Mouse (Mus musculus) midbrain, embryonic 10.5 days (tissue): Measurements from ENCODE around the gene Thy1. TPM values are rescaled to one million over a fixed set of nuclear protein-coding genes. Genes with fewer than 3 reads are reported as not detected.

ENCODE experiments used
- DNase-seq: peaks from one replicate; pipeline ENCODE4 v3.0.0-alpha.2; 2017; ENCODE audit warnings: low spot score
- H3K27ac ChIP-seq: fragments of 300-500 bp; sonication (generic); replicated peaks from 2 replicates; pipeline ENCODE4 v1.5.1; 2016; ENCODE audit warnings: mild to moderate bottlenecking
- H3K27me3 ChIP-seq: fragments of 300-500 bp; sonication (generic); 2 replicates; pipeline ENCODE4 v1.6.1; 2016; ENCODE audit warnings: low read depth, mild to moderate bottlenecking; ENCODE audit not compliant: poor library complexity, severe bottlenecking
- H3K36me3 ChIP-seq: fragments of 300-500 bp; sonication (generic); 2 replicates; pipeline ENCODE4 v1.6.1; 2016; ENCODE audit warnings: mild to moderate bottlenecking, moderate library complexity
- H3K4me1 ChIP-seq: fragments of 300-500 bp; sonication (generic); 2 replicates; pipeline ENCODE4 v1.6.1; 2016
- H3K4me3 ChIP-seq: fragments of 300-500 bp; sonication (generic); 2 replicates; pipeline ENCODE4 v1.5.1; 2016; ENCODE audit warnings: mild to moderate bottlenecking, moderate library complexity
- H3K9me3 ChIP-seq: fragments of 300-500 bp; sonication (generic); replicated peaks from 2 replicates; pipeline ENCODE4 v1.6.1; 2016; ENCODE audit warnings: mild to moderate bottlenecking
- WGBS: fragments of 180-500 bp; shearing (Covaris S2); methylation state at CpG from one replicate; pipeline ENCODE4 v1.1.7; 2016; 5-methylcytosine and 5-hydroxymethylcytosine counted together
- polyA plus RNA-seq: library from polyadenylated mRNA; unstranded; fragments of >200 nt; fragmentation: Nextera tagmentation; extraction: Ambion mirVana; gene quantifications from 2 replicates; pipeline ENCODE4 v1.2.1, GENCODE M21; 2016

Gene Thy1
- polyA plus RNA-seq, 1 experiment from 2014 or later, result not detected

GRCm38 (mm10) chr9:44053936-44054335 lies 10.8 kb downstream of the Thy1 start:
- Histone ChIP-seq H3K9me3 (no peaks in the 10 kb centered on the region; the same call in 1 of the 2 replicates), H3K4me1 (no peaks in the 10 kb centered on the region), H3K36me3 (no peaks in the 10 kb centered on the region), H3K27me3 (no peaks in the 10 kb centered on the region), H3K4me3 (no peak overlapping the region), H3K27ac (no peak overlapping the region)
- WGBS, result 70% methylated on average over 1 of the region's 1 CpGs
- DNase-seq, result no peak

DNA sequence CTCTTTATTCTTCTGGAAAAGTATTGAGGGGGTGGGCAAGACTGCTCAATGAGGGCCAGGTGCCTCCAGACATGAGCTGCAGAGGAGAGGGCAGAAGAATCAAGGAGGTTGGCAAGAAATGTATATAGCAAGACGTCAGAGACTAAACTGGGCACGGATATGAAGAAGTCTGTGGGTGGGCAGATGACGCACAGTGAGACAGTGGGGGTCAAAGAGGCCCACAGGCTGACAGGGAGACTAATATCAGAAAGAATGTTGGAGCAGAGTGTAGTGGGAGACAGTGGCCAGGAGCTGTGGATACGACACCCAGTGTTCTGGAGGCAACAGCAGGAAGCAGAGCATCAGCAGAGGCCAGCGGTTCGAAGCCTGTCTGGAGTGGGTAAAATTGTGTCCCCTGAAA lies 15.4 kb downstream of the Thy1 start:
- no peak overlapping the region for H3K27ac ChIP-seq
- DNase-seq, result no peak
- no peaks in the 10 kb centered on the region for H3K36me3 ChIP-seq
- H3K9me3 ChIP-seq, result no peaks in the 10 kb centered on the region; the same call in 1 of the 2 replicates
- H3K4me3 ChIP-seq, result no peak overlapping the region
- 84% methylated on average over 6 of the region's 6 CpGs for WGBS
- no peaks in the 10 kb centered on the region for H3K4me1 ChIP-seq
- no peaks in the 10 kb centered on the region for H3K27me3 ChIP-seq

GRCm38 (mm10) chr9:44065177-44065576 lies 22.0 kb downstream of the Thy1 start:
- no peaks in the 10 kb centered on the region for H3K9me3 ChIP-seq
- DNase-seq, result no peak
- no peaks in the 10 kb centered on the region for H3K36me3 ChIP-seq
- peaks cover 25% of the 10 kb centered on the region for H3K27me3 ChIP-seq
- WGBS, result 39% methylated on average over 1 of the region's 1 CpGs
- no peak overlapping the region for H3K4me3 ChIP-seq
- no peak overlapping the region for H3K27ac ChIP-seq
- H3K4me1 ChIP-seq, result peaks cover 33% of the 10 kb centered on the region

DNA sequence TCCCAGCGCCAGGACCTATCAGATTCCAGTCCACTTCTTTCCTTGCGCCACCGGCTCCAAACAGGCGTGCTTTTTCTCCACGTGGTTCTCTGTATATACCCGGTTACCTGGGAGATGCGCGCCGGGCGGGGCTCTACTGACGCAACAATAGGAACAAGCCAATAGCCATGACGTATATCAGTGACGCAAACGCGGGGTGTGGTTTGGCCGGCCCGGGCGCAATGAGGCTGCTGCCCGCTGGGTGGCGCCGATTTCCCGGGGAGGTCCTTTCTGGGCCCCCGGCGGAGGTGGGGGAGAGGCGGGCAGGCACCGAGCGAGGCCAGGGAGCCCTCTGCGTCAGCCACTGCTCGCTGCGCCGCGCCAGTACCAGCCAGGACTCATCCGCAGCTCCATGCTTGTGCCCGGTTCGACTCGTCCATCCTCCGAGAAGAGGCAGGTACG lies 23.6 kb downstream of the Thy1 start, which contains the start of gene Usp2:
Gene Usp2, plus strand, starts transcription at position 237 of the 441 bp plus-strand sequence.
- Histone ChIP-seq H3K27ac (peak within 1 kb of the TSS; percentile 62), H3K4me1 (peaks cover 50% of the 10 kb centered on the region), H3K4me3 (peak within 1 kb of the TSS; percentile 57), H3K27me3 (peaks cover 35% of the 10 kb centered on the region), H3K9me3 (no peaks in the 10 kb centered on the region), H3K36me3 (no peaks in the 10 kb centered on the region)
- WGBS, result 0% methylated on average over 38 of the region's 38 CpGs
- DNase-seq, result peak; percentile 99

DNA sequence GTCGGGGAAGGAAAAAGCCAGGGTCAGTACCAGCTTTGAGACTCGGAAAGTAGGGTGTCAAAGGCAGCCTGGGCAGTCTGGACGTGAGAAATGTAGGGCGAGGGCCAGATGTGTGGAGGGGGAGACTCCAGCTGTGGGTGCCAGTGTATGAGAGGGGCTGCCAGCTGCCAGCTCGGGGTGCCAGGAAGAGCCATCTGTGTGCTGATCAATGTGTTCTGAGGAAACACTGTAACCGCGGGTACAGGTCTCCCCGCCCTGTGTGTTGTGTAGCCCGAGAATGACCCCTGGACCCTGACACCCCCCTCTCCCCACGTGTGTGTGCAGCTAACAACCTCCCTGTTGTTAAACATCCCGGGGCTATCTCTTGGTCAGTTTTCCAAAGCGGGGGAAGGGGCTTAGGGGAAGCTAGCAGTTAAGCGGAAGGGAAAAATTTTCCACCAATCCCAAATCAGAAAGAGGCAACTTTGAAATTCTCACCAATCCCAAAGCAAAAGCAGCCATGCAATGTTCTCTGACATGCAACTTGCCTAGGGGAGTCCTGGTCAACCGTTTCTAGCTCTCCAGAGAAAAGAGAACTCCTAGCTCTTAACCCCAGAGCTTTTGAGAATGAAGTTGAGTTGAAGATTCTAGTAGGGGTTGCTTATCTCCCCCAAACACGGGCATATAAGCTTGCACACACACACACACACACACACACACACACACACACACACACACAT lies 24.2 kb downstream of the Thy1 start:
- Histone ChIP-seq H3K27ac (peak overlapping the region; percentile 62), H3K4me1 (peaks cover 56% of the 10 kb centered on the region), H3K36me3 (no peaks in the 10 kb centered on the region), H3K27me3 (peaks cover 35% of the 10 kb centered on the region), H3K9me3 (no peaks in the 10 kb centered on the region), H3K4me3 (peak overlapping the region; percentile 57)
- whole genome bisulfite sequencing, result 8% methylated on average over 15 of the region's 15 CpGs
- DNase-seq, result no peak

- DNase-seq, result no peak
- Histone ChIP-seq H3K27ac (no peak overlapping the region), H3K4me3 (no peak overlapping the region), H3K9me3 (no peaks in the 10 kb centered on the region), H3K36me3 (no peaks in the 10 kb centered on the region), H3K27me3 (peaks cover 35% of the 10 kb centered on the region), H3K4me1 (peaks cover 61% of the 10 kb centered on the region)
- WGBS, result 86% methylated on average over 6 of the region's 6 CpGs
Observed at GRCm38 (mm10) chr9:44067960-44068330, 24.8 kb downstream of the Thy1 start.

- DNase-seq, result no peak
- H3K27me3 ChIP-seq, result peaks cover 36% of the 10 kb centered on the region
- H3K4me3 ChIP-seq, result no peak overlapping the region
- no peaks in the 10 kb centered on the region for H3K9me3 ChIP-seq
- H3K4me1 ChIP-seq, result peaks cover 74% of the 10 kb centered on the region
- 22% methylated on average over 7 of the region's 7 CpGs for whole genome bisulfite sequencing
- 0 out of 2 replicates have a peak overlapping the region, but pooled peaks have one; percentile 33 for H3K27ac ChIP-seq
- no peaks in the 10 kb centered on the region for H3K36me3 ChIP-seq
Observed at GRCm38 (mm10) chr9:44069252-44069651, 26.1 kb downstream of the Thy1 start.

DNA sequence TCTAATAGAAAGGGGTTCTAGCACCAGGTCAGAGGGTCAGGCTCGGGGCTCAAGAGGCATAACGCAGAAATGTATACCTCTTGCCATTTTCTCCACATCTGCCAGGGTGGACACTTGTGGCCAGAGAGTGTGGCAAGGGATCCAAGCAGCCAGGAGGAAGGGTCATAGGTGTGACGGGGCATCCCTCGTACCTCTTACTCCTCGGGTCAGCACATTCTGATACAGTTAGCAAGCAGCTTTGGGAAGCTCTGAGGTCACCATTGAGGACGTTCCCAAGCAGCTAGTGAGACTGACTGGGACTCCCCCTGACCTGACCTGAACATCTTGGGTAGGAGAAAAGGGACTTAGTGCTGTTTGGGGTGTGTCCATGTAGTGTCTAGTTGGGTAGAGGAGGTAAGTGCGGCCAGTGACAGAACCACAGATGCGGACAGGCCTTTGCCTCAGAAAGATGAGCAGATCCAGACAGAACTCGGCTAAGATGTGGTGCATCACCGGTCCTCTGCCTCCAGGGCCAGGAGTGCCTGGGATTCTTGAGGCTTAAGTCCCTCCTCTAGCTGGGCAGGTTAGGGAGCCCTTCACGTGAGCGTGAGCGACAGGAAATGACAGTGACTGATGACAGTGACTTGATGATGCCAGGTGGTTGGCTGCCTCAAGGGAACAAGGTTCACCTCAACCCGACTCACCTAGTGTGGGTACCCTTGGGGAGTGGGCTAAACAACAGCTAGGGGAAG lies 27.1 kb downstream of the Thy1 start:
- Histone ChIP-seq H3K27ac (peak overlapping the region; percentile 77), H3K9me3 (no peaks in the 10 kb centered on the region), H3K36me3 (no peaks in the 10 kb centered on the region), H3K27me3 (peaks cover 46% of the 10 kb centered on the region), H3K4me3 (no peak overlapping the region), H3K4me1 (peaks cover 84% of the 10 kb centered on the region)
- 78% methylated on average over 14 of the region's 14 CpGs for WGBS
- DNase-seq, result no peak

DNA sequence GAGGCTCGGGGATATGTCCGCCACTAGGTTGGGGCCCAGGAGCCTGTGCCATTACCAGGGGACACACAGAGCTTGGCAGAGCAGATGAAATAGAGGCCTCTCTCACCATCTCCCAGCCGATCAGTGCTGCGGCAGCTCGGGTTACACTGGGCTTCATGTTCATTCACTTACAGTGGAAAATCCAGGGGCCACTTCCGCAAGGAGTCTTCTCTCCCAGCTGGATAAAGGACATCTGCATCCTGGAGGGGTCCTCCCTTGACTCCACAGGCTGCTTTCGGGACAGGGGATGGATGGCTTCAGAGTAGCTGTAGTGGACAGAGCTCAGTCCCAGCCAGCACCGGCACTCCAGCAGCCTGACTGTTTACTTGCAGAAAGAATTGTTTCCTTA lies 27.7 kb downstream of the Thy1 start:
- no peak overlapping the region for H3K4me3 ChIP-seq
- DNase-seq, result no peak
- 50% methylated on average over 8 of the region's 8 CpGs for WGBS
- peak overlapping the region; percentile 77 for H3K27ac ChIP-seq
- peaks cover 51% of the 10 kb centered on the region for H3K27me3 ChIP-seq
- H3K36me3 ChIP-seq, result 0 out of 2 replicates have a peak, but pooled peaks cover under 1% of the 10 kb centered on the region
- H3K9me3 ChIP-seq, result no peaks in the 10 kb centered on the region
- H3K4me1 ChIP-seq, result peaks cover 89% of the 10 kb centered on the region

GRCm38 (mm10) chr9:44071914-44072598 lies 28.9 kb downstream of the Thy1 start:
- Histone ChIP-seq H3K27ac (peak overlapping the region; percentile 87), H3K27me3 (peaks cover 58% of the 10 kb centered on the region), H3K36me3 (0 out of 2 replicates have a peak, but pooled peaks cover 3% of the 10 kb centered on the region), H3K4me1 (peaks cover 92% of the 10 kb centered on the region), H3K9me3 (no peaks in the 10 kb centered on the region), H3K4me3 (peak overlapping the region; percentile 41)
- WGBS, result 25% methylated on average over 11 of the region's 11 CpGs
- DNase-seq, result peak; percentile 80

DNA sequence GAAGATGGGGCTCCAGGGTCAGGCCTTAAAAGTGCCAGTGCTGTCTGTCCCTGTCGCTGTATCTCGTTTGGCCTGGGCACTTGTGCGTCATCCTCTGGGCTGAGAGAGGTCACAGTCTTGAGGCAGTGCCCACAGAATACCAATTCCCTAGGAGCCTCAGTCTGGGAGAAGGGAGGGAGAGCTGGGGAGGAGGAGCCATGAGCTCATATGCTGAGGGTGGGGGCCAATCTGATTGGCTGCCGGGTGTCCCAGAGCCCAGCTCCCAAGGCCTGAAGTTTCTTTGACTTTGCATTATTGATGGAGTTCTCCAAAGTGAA lies 29.4 kb downstream of the Thy1 start:
- peaks cover 58% of the 10 kb centered on the region for H3K27me3 ChIP-seq
- H3K4me1 ChIP-seq, result peaks cover 92% of the 10 kb centered on the region
- 35% methylated on average over 4 of the region's 4 CpGs for WGBS
- peak overlapping the region; percentile 41 for H3K4me3 ChIP-seq
- DNase-seq, result peak; percentile 53
- H3K27ac ChIP-seq, result peak overlapping the region; percentile 87
- H3K36me3 ChIP-seq, result 0 out of 2 replicates have a peak, but pooled peaks cover 3% of the 10 kb centered on the region
- H3K9me3 ChIP-seq, result no peaks in the 10 kb centered on the region

- Histone ChIP-seq H3K27ac (peak overlapping the region; percentile 87), H3K36me3 (0 out of 2 replicates have a peak, but pooled peaks cover 3% of the 10 kb centered on the region), H3K4me1 (peaks cover 89% of the 10 kb centered on the region), H3K27me3 (peaks cover 58% of the 10 kb centered on the region), H3K4me3 (peak overlapping the region; percentile 41), H3K9me3 (no peaks in the 10 kb centered on the region)
- DNase-seq, result no peak
- 56% methylated on average over 5 of the region's 5 CpGs for WGBS
Observed at GRCm38 (mm10) chr9:44073115-44073514, 29.9 kb downstream of the Thy1 start.
